28 mouse cellular contexts compared by ENCODE assay signal in the genomic region with DNA sequence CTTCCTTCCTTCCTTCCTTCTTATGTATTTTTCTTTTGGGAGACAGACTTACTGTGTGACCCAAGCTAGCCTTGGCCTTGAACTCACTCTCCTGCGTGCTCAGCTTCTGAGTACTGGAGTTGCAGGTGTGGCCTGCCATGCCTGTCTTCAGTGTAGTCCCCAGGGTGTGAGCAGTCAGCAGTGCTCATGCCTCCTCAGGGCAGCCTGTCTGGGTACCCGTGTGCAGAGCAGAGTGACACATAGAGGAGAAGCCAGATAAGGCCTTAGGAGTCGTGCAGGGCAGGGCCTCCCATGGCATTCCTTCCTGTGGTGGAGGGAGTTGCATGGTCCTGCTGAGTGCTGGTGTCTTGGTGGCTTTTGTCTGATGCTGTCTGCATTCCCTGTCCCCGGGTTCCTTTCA. TPM values are rescaled to one million over a fixed set of nuclear protein-coding genes. Genes with fewer than 3 reads are reported as not detected.
A peak's percentile ranks its signal among the peaks of the same experiment; 100 is the strongest.
DNase-seq lines count a peak whose midpoint lies in the region; ATAC-seq and TF ChIP-seq lines count a peak whose summit lies in the region.
"Had no signal": no experiment of that assay in that cellular context is flagged by ENCODE, and none has a peak within 500 bp of the region (broad histone marks: within the 10 kb centered on the region; RNA-seq: fewer than 3 reads in every experiment).

No protein-coding gene starts in this region.

- H3K27me3 ChIP-seq in liver, postnatal 0 days (ENCODE audit: insufficient read depth, low read length) = no peaks in the 10 kb centered on the region
- no peaks in the 10 kb centered on the region for H3K27me3 ChIP-seq in liver, embryonic 13.5 days
- H3K27me3 ChIP-seq: embryonic facial prominence, embryonic 13.5 days; forebrain, embryonic 12.5 days; forebrain, embryonic 15.5 days; heart, embryonic 15.5 days; hindbrain, embryonic 13.5 days had no signal

- no peaks in the 10 kb centered on the region for H3K9me3 ChIP-seq in liver, postnatal 0 days (ENCODE audit: low read length)
- H3K9me3 ChIP-seq in liver, embryonic 13.5 days (replicated peaks) = no peaks in the 10 kb centered on the region
- H3K9me3 ChIP-seq: embryonic facial prominence, embryonic 10.5 days; embryonic facial prominence, embryonic 13.5 days; forebrain, embryonic 12.5 days; forebrain, embryonic 15.5 days; heart, embryonic 15.5 days; hindbrain, embryonic 10.5 days; hindbrain, embryonic 13.5 days had no signal

- WGBS in liver, postnatal 0 days (ENCODE audit: insufficient replicate concordance) = 55% methylated on average over 4 of the region's 4 CpGs
- 48% methylated on average over 4 of the region's 4 CpGs for WGBS in liver, embryonic 13.5 days (ENCODE audit: insufficient replicate concordance)

- DNase-seq in frontal cortex, postnatal 25 days (ENCODE audit: low spot score in 2 of 2) = no peak
- peak; percentile 27 for DNase-seq in liver
- DNase-seq in liver, postnatal 0 days = no peak
- no peak for DNase-seq in liver, embryonic 13.5 days
- no peak for DNase-seq in kidney, adult 18-20 months
- DNase-seq: adrenal gland, adult 8-10 months; adrenal gland, postnatal 25 days; cerebellum, adult 11-12 months; cerebellum, adult 8-10 months; cerebellum, postnatal 10 days; cerebellum, postnatal 36 days; embryo, embryonic 11 days; gastrocnemius, postnatal 14 days; heart, adult 11 months; heart, postnatal 36 days had no signal

- no peak for TF ChIP-seq CTCF in liver, postnatal 0 days (IDR thresholded peaks at IDR 0.05; ENCODE audit: low read depth)

- H3K4me2 ChIP-seq in liver, postnatal 0 days (ENCODE audit: low read depth, low read length) = no peak overlapping the region
- no peak overlapping the region for H3K4me2 ChIP-seq in liver, embryonic 13.5 days
- H3K4me2 ChIP-seq: embryonic facial prominence, embryonic 13.5 days; forebrain, embryonic 12.5 days; forebrain, embryonic 15.5 days; heart, embryonic 11.5 days; heart, embryonic 15.5 days; hindbrain, embryonic 13.5 days had no signal

- 0 out of 2 replicates have a peak, but pooled peaks have one; percentile 3 for ATAC-seq in frontal cortex, adult (ENCODE audit: low TSS enrichment)
- ATAC-seq in liver, postnatal 0 days = no peak
- ATAC-seq in liver, embryonic 13.5 days (ENCODE audit: low read depth) = peak; percentile 60
- ATAC-seq: activated CD4-positive, CD25-positive, alpha-beta regulatory T cell, adult 4 months; forebrain, embryonic 15.5 days; hindbrain, embryonic 16.5 days had no signal

- TF ChIP-seq EP300 in liver, postnatal 0 days (IDR thresholded peaks at IDR 0.05; ENCODE audit: low read depth) = no peak

- H3K27ac ChIP-seq in liver, postnatal 0 days (ENCODE audit: low read depth) = no peak overlapping the region
- H3K27ac ChIP-seq in liver, embryonic 13.5 days = no peak overlapping the region
- H3K27ac ChIP-seq: embryonic facial prominence, embryonic 10.5 days; embryonic facial prominence, embryonic 13.5 days; forebrain, embryonic 12.5 days; forebrain, embryonic 15.5 days; gastrocnemius, adult 2 months; heart, embryonic 15.5 days; hindbrain, embryonic 10.5 days; hindbrain, embryonic 13.5 days had no signal

- no peaks in the 10 kb centered on the region; the same call in 1 of the 2 replicates for H3K4me1 ChIP-seq in liver, postnatal 0 days (ENCODE audit: insufficient read depth)
- H3K4me1 ChIP-seq in liver, embryonic 13.5 days (replicated peaks) = peaks cover 44% of the 10 kb centered on the region
- H3K4me1 ChIP-seq: embryonic facial prominence, embryonic 13.5 days; forebrain, embryonic 12.5 days; forebrain, embryonic 15.5 days; hindbrain, embryonic 10.5 days; hindbrain, embryonic 13.5 days had no signal

- no peak overlapping the region for H3K9ac ChIP-seq in liver, postnatal 0 days (replicated peaks)
- no peak overlapping the region for H3K9ac ChIP-seq in liver, embryonic 13.5 days
- H3K9ac ChIP-seq: embryonic facial prominence, embryonic 13.5 days; forebrain, embryonic 12.5 days; forebrain, embryonic 15.5 days; heart, embryonic 15.5 days; hindbrain, embryonic 13.5 days had no signal

- no peak overlapping the region for H3K4me3 ChIP-seq in liver, postnatal 0 days (ENCODE audit: low read depth, low read length)
- H3K4me3 ChIP-seq in liver, embryonic 13.5 days (replicated peaks) = no peak overlapping the region
- H3K4me3 ChIP-seq: embryonic facial prominence, embryonic 10.5 days; embryonic facial prominence, embryonic 13.5 days; erythroblast, embryonic 14.5 days; forebrain, embryonic 12.5 days; forebrain, embryonic 15.5 days; gastrocnemius, adult 2 months; heart, embryonic 15.5 days; hindbrain, embryonic 10.5 days; hindbrain, embryonic 13.5 days had no signal

- H3K36me3 ChIP-seq in liver, postnatal 0 days (replicated peaks; ENCODE audit: insufficient read depth, low read length) = peaks cover 94% of the 10 kb centered on the region
- peaks cover 99% of the 10 kb centered on the region for H3K36me3 ChIP-seq in liver, embryonic 13.5 days

RNA-seq across cellular contexts. Expression of gene Secisbp2, which starts 27.8 kb away (rescaled TPM):
- 11.1 and 12.2 TPM in 2 replicates for polyA plus RNA-seq in liver, postnatal 0 days (2015; fragmentation: Nextera tagmentation; extraction: Ambion mirVana)
- 21.0 and 22.2 TPM in 2 replicates for polyA plus RNA-seq in liver, embryonic 13.5 days (2015; fragmentation: Nextera tagmentation; extraction: Ambion mirVana)

RNA-seq across cellular contexts. Expression of gene Cks2, which starts 34.3 kb away (rescaled TPM):
- polyA plus RNA-seq in liver, postnatal 0 days (2015; fragmentation: Nextera tagmentation; extraction: Ambion mirVana) = 278 and 292 TPM in 2 replicates
- polyA plus RNA-seq in liver, embryonic 13.5 days (2015; fragmentation: Nextera tagmentation; extraction: Ambion mirVana) = 433 and 444 TPM in 2 replicates
